Mouse (Mus musculus) kidney, adult 11 months (tissue): ENCODE results near the gene Ceacam2.
"Not testable (repeated sequence)": the region's sequence is repeated elsewhere in the genome, so short reads cannot be mapped to it uniquely, and the experiment has no call there.

ENCODE experiments used
- DNase-seq: peaks from one replicate; pipeline ENCODE4 v3.0.0; 2022

The Ceacam2 gene

DNA sequence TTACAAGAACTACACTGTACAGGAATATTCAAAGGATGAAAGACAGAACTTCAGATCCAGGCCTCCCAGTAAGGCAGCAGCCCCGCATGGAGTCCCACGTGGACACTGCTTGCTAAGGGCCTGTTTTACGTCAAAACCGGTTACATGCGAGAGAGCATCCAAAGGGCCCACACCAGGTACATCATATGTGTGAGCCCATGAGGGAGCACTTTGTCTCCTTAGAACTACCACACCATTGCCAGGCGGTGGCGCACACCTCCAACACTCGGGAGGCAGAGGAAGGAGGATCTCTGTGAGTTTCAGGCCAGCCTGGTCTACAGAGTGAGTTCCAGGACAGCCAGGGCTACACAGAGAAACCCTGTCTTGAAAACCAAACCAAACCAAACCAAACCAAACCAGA is 58.9 kb downstream of the Ceacam2 start:
- not testable (repeated sequence) for DNase-seq

DNA sequence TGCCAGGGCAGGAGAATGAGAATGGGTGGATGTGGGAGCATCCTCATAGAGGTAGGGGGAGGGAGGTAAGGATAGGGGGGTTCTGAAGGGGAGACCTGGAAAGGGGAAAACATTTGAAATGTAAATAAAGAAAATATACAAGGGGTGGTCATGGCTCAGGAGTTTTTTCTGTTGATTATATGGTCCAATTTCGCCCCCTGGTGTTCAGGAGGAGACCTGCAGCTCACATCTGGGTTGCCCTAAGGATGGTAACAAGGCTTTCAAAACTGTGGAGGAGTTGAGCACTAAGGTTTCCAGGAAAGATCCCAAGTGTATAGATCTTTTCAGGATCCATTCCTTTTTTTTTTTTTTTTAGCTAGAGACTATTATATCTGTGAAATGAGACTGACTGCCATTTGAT is 60.2 kb downstream of the Ceacam2 start:
- DNase-seq: peak; percentile 59

DNA sequence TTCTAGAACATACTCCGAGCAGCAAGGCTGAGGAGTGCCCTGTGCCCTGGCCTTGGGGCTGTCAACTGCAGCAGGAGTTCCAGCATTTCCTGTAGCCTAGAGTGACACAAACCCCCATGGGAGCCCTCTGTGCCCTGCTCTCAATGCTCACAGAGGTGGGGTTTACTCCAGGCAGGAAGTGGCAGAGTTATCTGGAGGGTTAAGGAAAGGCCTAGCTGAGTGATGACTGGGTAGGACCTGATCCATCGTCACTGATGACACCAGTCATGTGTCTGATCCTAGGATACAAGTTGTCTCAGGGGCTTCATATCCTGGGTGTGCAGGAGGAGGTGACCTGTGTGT is 61.9 kb downstream of the Ceacam2 start:
- not testable (repeated sequence) for DNase-seq

DNA sequence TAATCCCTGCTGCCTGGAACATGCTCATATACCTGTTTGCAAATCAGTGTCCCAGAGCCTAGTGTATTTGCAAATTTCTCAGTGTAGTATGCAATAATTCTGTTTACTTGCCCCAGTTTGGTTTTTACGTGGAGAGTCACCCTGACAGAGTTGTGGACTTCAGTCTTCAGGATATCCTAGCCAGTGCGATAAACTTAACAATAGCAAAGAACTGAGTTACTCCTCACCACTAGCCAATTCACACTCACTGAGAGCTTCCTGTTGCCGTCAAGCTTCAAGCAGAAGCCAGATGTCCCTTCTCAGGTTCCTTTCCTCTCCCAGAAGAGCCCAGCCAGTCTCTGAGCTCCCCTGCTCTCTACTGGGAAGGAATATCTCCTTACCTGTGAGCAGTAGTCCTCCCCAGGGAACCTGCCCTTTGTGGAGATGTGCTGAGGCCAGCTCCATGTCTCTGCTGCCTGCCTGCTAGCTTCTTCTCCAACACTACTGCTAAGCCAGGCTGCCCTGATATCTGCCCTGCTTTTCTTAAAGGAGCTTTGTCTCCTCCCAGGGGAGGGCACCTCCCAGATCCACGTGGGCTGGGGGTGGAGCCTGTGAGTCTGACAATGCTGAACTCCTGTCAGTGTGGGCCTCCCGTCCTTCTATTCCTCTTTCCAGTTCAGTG is 62.4 kb downstream of the Ceacam2 start, which contains the start of gene Ceacam1:
Ceacam1 (minus strand) TSS at position 513 of the 661 bp plus-strand sequence.
- peak; percentile 82 for DNase-seq

DNA sequence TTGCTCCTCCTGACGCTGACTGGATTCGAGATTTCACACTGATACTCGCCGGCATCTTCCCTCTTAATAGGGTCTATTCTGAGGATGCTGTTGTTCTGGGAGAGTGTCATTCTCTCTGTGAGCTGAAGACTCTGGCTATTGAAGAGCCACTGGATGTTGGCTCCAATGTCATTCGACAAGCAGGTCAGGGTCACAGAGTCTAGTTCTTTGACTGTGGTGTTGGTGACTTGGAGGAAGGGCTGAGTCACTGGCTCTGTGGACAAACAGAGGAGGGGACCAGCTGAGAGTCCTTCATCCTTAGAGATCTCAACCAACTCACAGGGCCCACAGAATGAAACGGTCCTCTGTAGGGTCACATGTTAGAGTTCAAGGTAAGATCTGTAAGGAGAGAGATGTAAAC is 67.8 kb downstream of the Ceacam2 start:
- not testable (repeated sequence) for DNase-seq
